Mouse (Mus musculus): ENCODE results near the gene Prss46.

- TF ChIP-seq CTCF (IDR thresholded peaks at IDR 0.05; ENCODE audit: borderline replicate concordance, insufficient read depth, low read depth, low read length) (no peak), POLR2A (IDR thresholded peaks at IDR 0.05; ENCODE audit: borderline replicate concordance, insufficient read depth, low read length) (no peak)
Measured at GRCm38 (mm10) chr9:110890026-110890783, 45.9 kb downstream of the Prss46 start.
